Mouse (Mus musculus) left cerebral cortex, postnatal 36 days (tissue): ENCODE measurements around the gene 1700034J05Rik. TPM values are rescaled to one million over a fixed set of nuclear protein-coding genes. Genes with fewer than 3 reads are reported as not detected.

ENCODE experiments used
- DNase-seq, 2 experiments: peaks; one replicate each; pipeline ENCODE4 v3.0.0; 2021 to 2022; ENCODE audit warnings: low spot score in 2 of 2, mixed read lengths in 1 of 2
- intact Hi-C: fragments of 180-260 bp; cut with DNase I; formaldehyde crosslinking; loops from one replicate; pipeline ENCODE4 v1.15.1; 2025
- total RNA-seq, 2 experiments: library from RNA; stranded (reverse); gene quantifications; 2 replicates each; pipeline ENCODE4 v1.2.3; 2021

Gene 1700034J05Rik
- total RNA-seq, 2 experiments from 2014 or later = not detected

- DNase-seq = no peak
- intact Hi-C loops = no loop called here
Observed at GRCm38 (mm10) chr6:146966446-146967019, 12.3 kb upstream of the 1700034J05Rik start.

- intact Hi-C loops = no loop called here
Observed at GRCm38 (mm10) chr6:146965139-146965772, 11.0 kb upstream of the 1700034J05Rik start.

GRCm38 (mm10) chr6:146963396-146964150 lies 9.4 kb upstream of the 1700034J05Rik start:
- intact Hi-C loops = loop anchor here (5.0 kb wide), 1 partner anchor 131 kb away; no protein-coding TSS in a partner anchor
- no peak for DNase-seq

More at GRCm38 (mm10) chr6:146965139-146965772, 11.0 kb upstream of the 1700034J05Rik start:
- DNase-seq = no peak

- DNase-seq = no peak
- intact Hi-C loops = loop anchor here (5.0 kb wide), 1 partner anchor 130 kb away; no protein-coding TSS in a partner anchor
Observed at GRCm38 (mm10) chr6:146961832-146962481, 7.7 kb upstream of the 1700034J05Rik start.

- DNase-seq = no peak
- intact Hi-C loops = loop anchor here (5.0 kb wide), 1 partner anchor 129 kb away; no protein-coding TSS in a partner anchor
Observed at GRCm38 (mm10) chr6:146960956-146961355, 6.7 kb upstream of the 1700034J05Rik start.

- peak in 1 of 2 experiments; percentile 38 for DNase-seq
- intact Hi-C loops = loop anchor here (2.0 to 5.0 kb wide), 3 partner anchors 53 to 128 kb away; no protein-coding TSS in a partner anchor
Observed at GRCm38 (mm10) chr6:146959908-146960680, 5.9 kb upstream of the 1700034J05Rik start.

- intact Hi-C loops = loop anchor here (2.0 to 5.0 kb wide), 2 partner anchors 51 to 82 kb away; no protein-coding TSS in a partner anchor
- DNase-seq = no peak
Observed at GRCm38 (mm10) chr6:146958694-146959093, 4.5 kb upstream of the 1700034J05Rik start.

- no peak for DNase-seq
- intact Hi-C loops = loop anchor here (5.0 kb wide), 1 partner anchor 50 kb away; no protein-coding TSS in a partner anchor
Observed at GRCm38 (mm10) chr6:146956961-146957360, 2.7 kb upstream of the 1700034J05Rik start.

- intact Hi-C loops = loop anchor here (5.0 kb wide), 1 partner anchor 49 kb away; no protein-coding TSS in a partner anchor
- peak; percentile 61 to 67 for DNase-seq
Observed at GRCm38 (mm10) chr6:146955896-146956295, 1.7 kb upstream of the 1700034J05Rik start.

GRCm38 (mm10) chr6:146955475-146955874 lies 1.3 kb upstream of the 1700034J05Rik start:
- no peak for DNase-seq
- intact Hi-C loops = loop anchor here (5.0 kb wide), 1 partner anchor 48 kb away; no protein-coding TSS in a partner anchor

GRCm38 (mm10) chr6:146950454-146950832 lies 3.8 kb downstream of the 1700034J05Rik start:
- DNase-seq = no peak
- intact Hi-C loops = no loop called here

GRCm38 (mm10) chr6:146949682-146950453 lies 4.4 kb downstream of the 1700034J05Rik start:
- intact Hi-C loops = no loop called here
- DNase-seq = no peak

GRCm38 (mm10) chr6:146947186-146947585 lies 7.0 kb downstream of the 1700034J05Rik start:
- intact Hi-C loops = no loop called here
- no peak for DNase-seq

GRCm38 (mm10) chr6:146946327-146947029 lies 7.7 kb downstream of the 1700034J05Rik start:
- DNase-seq = no peak
- intact Hi-C loops = no loop called here

- DNase-seq = no peak
- intact Hi-C loops = no loop called here
Observed at GRCm38 (mm10) chr6:146944830-146945229, 9.4 kb downstream of the 1700034J05Rik start.

GRCm38 (mm10) chr6:146944009-146944408 lies 10.2 kb downstream of the 1700034J05Rik start:
- intact Hi-C loops = no loop called here
- no peak for DNase-seq

- no peak for DNase-seq
- intact Hi-C loops = no loop called here
Observed at GRCm38 (mm10) chr6:146941505-146942275, 12.5 kb downstream of the 1700034J05Rik start.
